Mouse (Mus musculus): ENCODE results near the gene Mfsd4b5.

- TF ChIP-seq CTCF (IDR thresholded peaks at IDR 0.05; ENCODE audit: low read depth, low read length) (no peak), GATA1 (IDR thresholded peaks at IDR 0.05; ENCODE audit: borderline replicate concordance, low read length) (no peak), TAL1 (conservative IDR thresholded peaks at IDR 0.05; ENCODE audit: low read depth, low read length) (no peak), POLR2AphosphoS5 (IDR thresholded peaks at IDR 0.05; ENCODE audit: insufficient replicate concordance, low read depth, low read length) (no peak)
Observed at GRCm38 (mm10) chr10:39986466-39986865, at the start of gene Mfsd4b5.
